Mouse (Mus musculus) forebrain, embryonic 10.5 days (tissue): Measurements from ENCODE around the gene Tmem199. TPM values are rescaled to one million over a fixed set of nuclear protein-coding genes. Genes with fewer than 3 reads are reported as not detected.
A peak's percentile ranks its signal among the peaks of the same experiment; 100 is the strongest.

Source experiments
- DNase-seq: peaks from one replicate; pipeline ENCODE4 v3.0.0-alpha.2; 2017; ENCODE audit warnings: low spot score; ENCODE audit errors: extremely low spot score
- H3K27ac ChIP-seq: fragments of 300-500 bp; sonication (generic); 2 replicates; pipeline ENCODE4 v1.5.1; 2016; ENCODE audit warnings: mild to moderate bottlenecking
- H3K27me3 ChIP-seq: fragments of 300-500 bp; sonication (generic); 2 replicates; pipeline ENCODE4 v1.6.1; 2016; ENCODE audit warnings: mild to moderate bottlenecking; ENCODE audit not compliant: poor library complexity, severe bottlenecking
- H3K36me3 ChIP-seq: fragments of 300-500 bp; sonication (generic); replicated peaks from 2 replicates; pipeline ENCODE4 v1.6.1; 2016; ENCODE audit warnings: mild to moderate bottlenecking, moderate library complexity
- H3K4me1 ChIP-seq: fragments of 300-500 bp; sonication (generic); 2 replicates; pipeline ENCODE4 v1.6.1; 2016
- H3K4me3 ChIP-seq: fragments of 300-500 bp; sonication (generic); 2 replicates; pipeline ENCODE4 v1.5.1; 2016; ENCODE audit warnings: mild to moderate bottlenecking, moderate library complexity
- H3K9me3 ChIP-seq: fragments of 300-500 bp; sonication (generic); 2 replicates; pipeline ENCODE4 v1.6.1; 2016; ENCODE audit warnings: mild to moderate bottlenecking, moderate library complexity
- WGBS: fragments of 180-500 bp; shearing (Covaris S2); methylation state at CpG from one replicate; pipeline ENCODE4 v1.1.7; 2016; 5-methylcytosine and 5-hydroxymethylcytosine counted together
- polyA plus RNA-seq: library from polyadenylated mRNA; unstranded; fragments of >200 nt; fragmentation: Nextera tagmentation; extraction: Ambion mirVana; gene quantifications from 2 replicates; pipeline ENCODE4 v1.2.1, GENCODE M21; 2016

The Tmem199 gene
- polyA plus RNA-seq, 1 experiment from 2014 or later: 76.7 TPM

GRCm38 (mm10) chr11:78465568-78466180 lies 46.3 kb downstream of the Tmem199 start, which contains the start of gene Slc46a1:
Gene Slc46a1, plus strand, starts transcription at chr11:78465697.
- under 1% methylated on average over 41 of the region's 41 CpGs for WGBS

GRCm38 (mm10) chr11:78465116-78465515 lies 46.9 kb downstream of the Tmem199 start:
- H3K9me3 ChIP-seq: peaks cover 6% of the 10 kb centered on the region; the same call in 1 of the 2 replicates
- peak overlapping the region; percentile 92 for H3K4me3 ChIP-seq
- DNase-seq: peak; percentile 18
- H3K36me3 ChIP-seq: no peaks in the 10 kb centered on the region; the same call in 1 of the 2 replicates
- H3K27ac ChIP-seq: peak overlapping the region; percentile 97
- H3K27me3 ChIP-seq: no peaks in the 10 kb centered on the region
- WGBS: 50% methylated on average over 9 of the region's 9 CpGs
- H3K4me1 ChIP-seq: peaks cover 36% of the 10 kb centered on the region

More at GRCm38 (mm10) chr11:78465568-78466180, 46.3 kb downstream of the Tmem199 start, which contains the start of gene Slc46a1:
- H3K27me3 ChIP-seq: no peaks in the 10 kb centered on the region
- H3K4me3 ChIP-seq: peak within 1 kb of the TSS; percentile 92
- H3K36me3 ChIP-seq: no peaks in the 10 kb centered on the region; the same call in 1 of the 2 replicates
- H3K4me1 ChIP-seq: peaks cover 36% of the 10 kb centered on the region
- DNase-seq: peak; percentile 83
- peak within 1 kb of the TSS; percentile 97 for H3K27ac ChIP-seq
- peaks cover 6% of the 10 kb centered on the region; the same call in 1 of the 2 replicates for H3K9me3 ChIP-seq

- Histone ChIP-seq H3K27me3 (no peaks in the 10 kb centered on the region), H3K4me1 (peaks cover 36% of the 10 kb centered on the region), H3K27ac (no peak overlapping the region), H3K36me3 (no peaks in the 10 kb centered on the region), H3K9me3 (peaks cover 6% of the 10 kb centered on the region; the same call in 1 of the 2 replicates), H3K4me3 (no peak overlapping the region)
- WGBS: 73% methylated on average over 13 of the region's 13 CpGs
- no peak for DNase-seq
Measured at GRCm38 (mm10) chr11:78463286-78464036, 48.5 kb downstream of the Tmem199 start.

GRCm38 (mm10) chr11:78462669-78463068 lies 49.3 kb downstream of the Tmem199 start:
- Histone ChIP-seq H3K9me3 (peaks cover 6% of the 10 kb centered on the region; the same call in 1 of the 2 replicates), H3K27ac (no peak overlapping the region), H3K4me1 (peaks cover 36% of the 10 kb centered on the region), H3K27me3 (no peaks in the 10 kb centered on the region), H3K4me3 (no peak overlapping the region), H3K36me3 (no peaks in the 10 kb centered on the region)
- 80% methylated on average over 5 of the region's 5 CpGs for whole genome bisulfite sequencing
- DNase-seq: no peak

GRCm38 (mm10) chr11:78461894-78462293 lies 50.1 kb downstream of the Tmem199 start:
- WGBS: 58% methylated on average over 1 of the region's 1 CpGs
- H3K9me3 ChIP-seq: peaks cover 6% of the 10 kb centered on the region; the same call in 1 of the 2 replicates
- peaks cover 33% of the 10 kb centered on the region for H3K4me1 ChIP-seq
- no peak overlapping the region for H3K4me3 ChIP-seq
- no peak for DNase-seq
- no peak overlapping the region for H3K27ac ChIP-seq
- no peaks in the 10 kb centered on the region for H3K27me3 ChIP-seq
- no peaks in the 10 kb centered on the region for H3K36me3 ChIP-seq

GRCm38 (mm10) chr11:78458740-78459139 lies 53.2 kb downstream of the Tmem199 start:
- Histone ChIP-seq H3K36me3 (no peaks in the 10 kb centered on the region), H3K27ac (no peak overlapping the region), H3K4me3 (no peak overlapping the region), H3K4me1 (peaks cover 13% of the 10 kb centered on the region), H3K27me3 (peaks cover 4% of the 10 kb centered on the region; the same call in 1 of the 2 replicates), H3K9me3 (peaks cover 6% of the 10 kb centered on the region; the same call in 1 of the 2 replicates)
- DNase-seq: no peak
- WGBS: 84% methylated on average over 17 of the region's 17 CpGs

Other genes with a start within 250 kb of the Tmem199 start
- gene BC030499, start 221.3 kb downstream of the Tmem199 start, polyA plus RNA-seq: 0.26 and 0.52 TPM in 2 replicates
- gene Spag5, start 210.6 kb downstream of the Tmem199 start, polyA plus RNA-seq: 74.9 and 76.6 TPM in 2 replicates
- gene Aldoc, start 189.2 kb downstream of the Tmem199 start, polyA plus RNA-seq: 2.7 and 3.3 TPM in 2 replicates
- gene Pigs, start 183.8 kb downstream of the Tmem199 start, polyA plus RNA-seq: 76.3 and 77.5 TPM in 2 replicates
- 60.2 and 62.8 TPM in 2 replicates for gene Unc119, start 168.7 kb downstream of the Tmem199 start, polyA plus RNA-seq
- gene Foxn1, start 125.6 kb downstream of the Tmem199 start, polyA plus RNA-seq: not detected in 2 replicates
- gene Slc13a2, start 90.0 kb downstream of the Tmem199 start, polyA plus RNA-seq: not detected in 2 replicates
- 20.9 and 21.1 TPM in 2 replicates for gene Slc46a1, start 46.5 kb downstream of the Tmem199 start, polyA plus RNA-seq
- 9.4 and 9.8 TPM in 2 replicates for gene Sarm1, start 14.4 kb downstream of the Tmem199 start, polyA plus RNA-seq
- 23.7 and 25.0 TPM in 2 replicates for gene Vtn, start 13.1 kb downstream of the Tmem199 start, polyA plus RNA-seq
- not detected in 2 replicates for gene Sebox, start 8.7 kb downstream of the Tmem199 start, polyA plus RNA-seq
- gene Poldip2, start within 50 bp of the Tmem199 start, polyA plus RNA-seq: 144 and 148 TPM in 2 replicates
- 96.4 and 97.2 TPM in 2 replicates for gene Tnfaip1, start 24.2 kb upstream of the Tmem199 start, polyA plus RNA-seq
- 75.9 and 78.8 TPM in 2 replicates for gene Ift20, start 24.2 kb upstream of the Tmem199 start, polyA plus RNA-seq
- gene Tmem97, start 38.6 kb upstream of the Tmem199 start, polyA plus RNA-seq: 106 and 111 TPM in 2 replicates
- gene Nlk, start 185.2 kb upstream of the Tmem199 start, polyA plus RNA-seq: 14.1 and 20.4 TPM in 2 replicates
- 40.1 and 40.8 TPM in 2 replicates for gene Ccnq, start 239.6 kb upstream of the Tmem199 start, polyA plus RNA-seq